23 mouse cellular contexts compared by ENCODE assay signal in genomic region chr4:53567065-53567464, GRCm38 (mm10).
A peak's percentile ranks its signal among the peaks of the same experiment; 100 is the strongest.
DNase-seq lines count a peak whose midpoint lies in the region; ATAC-seq and TF ChIP-seq lines count a peak whose summit lies in the region.
"Had no signal": no experiment of that assay in that cellular context is flagged by ENCODE, and none has a peak within 500 bp of the region (broad histone marks: within the 10 kb centered on the region; RNA-seq: fewer than 3 reads in every experiment).

No protein-coding gene starts in this region.

- no peaks in the 10 kb centered on the region for H3K27me3 ChIP-seq in forebrain, embryonic 16.5 days (replicated peaks; ENCODE audit: control insufficient read depth, insufficient read depth, low read length)
- H3K27me3 ChIP-seq: embryonic facial prominence, embryonic 13.5 days; embryonic facial prominence, embryonic 15.5 days; forebrain, embryonic 12.5 days had no signal

- peak; percentile 95 for ATAC-seq in granulocyte monocyte progenitor cell, adult 5-6 weeks (replicated peaks; ENCODE audit: poor library complexity, severe bottlenecking)
- peak; percentile 96 for ATAC-seq in megakaryocyte progenitor cell, adult 5-6 weeks (replicated peaks; ENCODE audit: poor library complexity)
- ATAC-seq in forebrain, embryonic 16.5 days: no peak
- ATAC-seq: forebrain, embryonic 14.5 days; forebrain, postnatal 0 days had no signal

- no peak overlapping the region for H3K4me3 ChIP-seq in bone marrow macrophage, adult 2 months (ENCODE audit: insufficient read depth, low read length)
- no peak overlapping the region for H3K4me3 ChIP-seq in forebrain, embryonic 16.5 days (replicated peaks; ENCODE audit: low read length)
- H3K4me3 ChIP-seq: embryonic facial prominence, embryonic 13.5 days; embryonic facial prominence, embryonic 15.5 days; erythroblast, embryonic 14.5 days; forebrain, embryonic 10.5 days; forebrain, embryonic 12.5 days had no signal

- 0 out of 2 replicates have a peak overlapping the region, but pooled peaks have one; percentile 27 for H3K27ac ChIP-seq in bone marrow macrophage, adult 2 months (ENCODE audit: insufficient read depth, low read depth, low read length)
- H3K27ac ChIP-seq in forebrain, embryonic 16.5 days (ENCODE audit: low read length): no peak overlapping the region
- H3K27ac ChIP-seq: embryonic facial prominence, embryonic 13.5 days; embryonic facial prominence, embryonic 15.5 days; forebrain, embryonic 10.5 days; forebrain, embryonic 12.5 days had no signal

- no peaks in the 10 kb centered on the region for H3K9me3 ChIP-seq in forebrain, embryonic 16.5 days (ENCODE audit: control insufficient read depth, low read length)
- H3K9me3 ChIP-seq: embryonic facial prominence, embryonic 13.5 days; embryonic facial prominence, embryonic 15.5 days; forebrain, embryonic 10.5 days; forebrain, embryonic 12.5 days had no signal

- DNase-seq in adipocyte (ENCODE audit: low spot score): peak; percentile 13
- no peak for DNase-seq in cerebellum, postnatal 14 days
- DNase-seq in yolk sac, embryonic 10.5 days (ENCODE audit: low spot score): no peak
- DNase-seq: adrenal gland, adult 8-10 months; adrenal gland, postnatal 14 days; adrenal gland, postnatal 36 days; cerebellum, adult 11 months; cerebellum, adult 18-20 months; cerebellum, adult 8-10 months; cerebellum, adult 9-11 months; cerebellum, postnatal 25 days; embryo, embryonic 11 days; forebrain, postnatal 0 days had no signal

- no peak for TF ChIP-seq POLR2A in bone marrow macrophage, adult 2 months (IDR thresholded peaks at IDR 0.05; ENCODE audit: borderline replicate concordance, low read depth, low read length)

- H3K36me3 ChIP-seq in forebrain, embryonic 16.5 days (ENCODE audit: control insufficient read depth, insufficient read depth): 0 out of 2 replicates have a peak, but pooled peaks cover 2% of the 10 kb centered on the region
- H3K36me3 ChIP-seq: embryonic facial prominence, embryonic 15.5 days; forebrain, embryonic 10.5 days; forebrain, embryonic 12.5 days had no signal

- H3K4me2 ChIP-seq in forebrain, embryonic 16.5 days (ENCODE audit: low read length): no peak overlapping the region
- H3K4me2 ChIP-seq: embryonic facial prominence, embryonic 13.5 days; embryonic facial prominence, embryonic 15.5 days; forebrain, embryonic 12.5 days had no signal

- TF ChIP-seq CTCF in bone marrow macrophage, adult 2 months (IDR thresholded peaks at IDR 0.05; ENCODE audit: low read depth, low read length): no peak

- H3K9ac ChIP-seq in forebrain, embryonic 16.5 days (replicated peaks; ENCODE audit: low read depth, low read length): no peak overlapping the region
- H3K9ac ChIP-seq: embryonic facial prominence, embryonic 13.5 days; embryonic facial prominence, embryonic 15.5 days; forebrain, embryonic 12.5 days; forebrain, postnatal 0 days had no signal

- H3K4me1 ChIP-seq in bone marrow macrophage, adult 2 months (ENCODE audit: control insufficient read depth, insufficient read depth, low read length): peaks cover 16% of the 10 kb centered on the region
- H3K4me1 ChIP-seq in forebrain, embryonic 16.5 days (replicated peaks; ENCODE audit: control insufficient read depth, insufficient read depth, low read length): no peaks in the 10 kb centered on the region
- H3K4me1 ChIP-seq: embryonic facial prominence, embryonic 13.5 days; embryonic facial prominence, embryonic 15.5 days had no signal

- WGBS in forebrain, embryonic 16.5 days: 90% methylated on average over 1 of the region's 1 CpGs
